Mouse (Mus musculus) forebrain, embryonic 16.5 days (tissue): ENCODE data around the gene B4galt1. TPM values are rescaled to one million over a fixed set of nuclear protein-coding genes. Genes with fewer than 3 reads are reported as not detected.

ENCODE experiments used
- ATAC-seq: fragments of 200-750 bp; cut with Nextera tagmentation; 2 replicates; pipeline ENCODE4 v1.8.0; 2017; ENCODE audit warnings: mild to moderate bottlenecking, moderate library complexity
- H3K27ac ChIP-seq: fragments of 300-500 bp; sonication (generic); 2 replicates; pipeline ENCODE4 v1.5.1; 2014; ENCODE audit warnings: low read length, control low read depth
- H3K27me3 ChIP-seq: fragments of 300-500 bp; sonication (generic); replicated peaks from 2 replicates; pipeline ENCODE4 v1.6.1; 2014; ENCODE audit warnings: low read length; ENCODE audit not compliant: control insufficient read depth, insufficient read depth
- H3K36me3 ChIP-seq: fragments of 300-500 bp; sonication (generic); 2 replicates; pipeline ENCODE4 v1.6.1; 2014; ENCODE audit not compliant: control insufficient read depth, insufficient read depth
- H3K4me1 ChIP-seq: fragments of 300-500 bp; sonication (generic); replicated peaks from 2 replicates; pipeline ENCODE4 v1.6.1; 2014; ENCODE audit warnings: low read length; ENCODE audit not compliant: control insufficient read depth, insufficient read depth
- H3K4me2 ChIP-seq: fragments of 300-500 bp; sonication (generic); 2 replicates; pipeline ENCODE4 v1.6.1; 2014; ENCODE audit warnings: mild to moderate bottlenecking, low read length, control low read depth
- H3K4me3 ChIP-seq: fragments of 300-500 bp; sonication (generic); replicated peaks from 2 replicates; pipeline ENCODE4 v1.5.1; 2014; ENCODE audit warnings: mild to moderate bottlenecking, low read length, control low read depth
- H3K9ac ChIP-seq: fragments of 300-500 bp; sonication (generic); replicated peaks from 2 replicates; pipeline ENCODE4 v1.6.1; 2014; ENCODE audit warnings: low read depth, low read length, control low read depth
- H3K9me3 ChIP-seq: fragments of 300-500 bp; sonication (generic); 2 replicates; pipeline ENCODE4 v1.6.1; 2016; ENCODE audit warnings: low read length; ENCODE audit not compliant: control insufficient read depth
- WGBS: fragments of 180-500 bp; shearing (Covaris S2); extraction: QIAGEN DNeasy Blood & Tissue Kit; methylation state at CpG from one replicate; pipeline ENCODE4 v1.1.7; 2014; 5-methylcytosine and 5-hydroxymethylcytosine counted together
- polyA plus RNA-seq: library from polyadenylated mRNA; unstranded; fragments of >200 nt; fragmentation: Nextera tagmentation; extraction: Ambion mirVana; gene quantifications from 2 replicates; pipeline ENCODE4 v1.2.1, GENCODE M21; 2015

B4galt1 gene
- polyA plus RNA-seq, 1 experiment from 2014 or later: 6.9 TPM

- no peaks in the 10 kb centered on the region for H3K9me3 ChIP-seq
- no peaks in the 10 kb centered on the region for H3K36me3 ChIP-seq
- no peak overlapping the region for H3K4me2 ChIP-seq
- ATAC-seq: no peak
- WGBS: 87% methylated on average over 6 of the region's 6 CpGs
- no peaks in the 10 kb centered on the region for H3K4me1 ChIP-seq
- no peak overlapping the region for H3K27ac ChIP-seq
- no peak overlapping the region for H3K4me3 ChIP-seq
- no peaks in the 10 kb centered on the region for H3K27me3 ChIP-seq
- no peak overlapping the region for H3K9ac ChIP-seq
These were observed 35.4 kb downstream of the B4galt1 start for GRCm38 (mm10) chr4:40818421-40818820.

DNA sequence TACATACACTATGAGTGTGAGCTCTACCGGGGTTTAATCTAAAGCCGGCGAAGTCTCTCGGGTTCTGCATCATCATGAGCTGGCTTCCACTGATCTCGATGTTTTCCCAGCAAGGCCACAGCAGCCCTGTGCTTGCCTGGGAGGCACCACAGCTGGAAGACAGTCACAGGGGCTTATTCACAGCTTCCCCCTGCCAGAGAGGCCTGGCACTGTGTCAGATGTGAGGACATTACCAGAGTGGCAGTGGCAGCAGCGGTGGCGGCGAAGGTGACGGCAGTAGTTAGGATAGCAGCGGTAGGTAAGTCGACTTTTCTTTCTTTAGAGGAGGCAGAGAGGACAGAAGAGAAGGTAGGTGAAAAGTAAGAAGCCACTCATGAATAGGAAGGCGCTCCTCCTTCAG is 35.9 kb downstream of the B4galt1 start:
- Histone ChIP-seq H3K27me3 (no peaks in the 10 kb centered on the region), H3K4me2 (no peak overlapping the region), H3K27ac (no peak overlapping the region), H3K4me3 (no peak overlapping the region), H3K4me1 (no peaks in the 10 kb centered on the region), H3K36me3 (no peaks in the 10 kb centered on the region), H3K9ac (no peak overlapping the region), H3K9me3 (no peaks in the 10 kb centered on the region)
- 96% methylated on average over 12 of the region's 12 CpGs for WGBS
- ATAC-seq: no peak

DNA sequence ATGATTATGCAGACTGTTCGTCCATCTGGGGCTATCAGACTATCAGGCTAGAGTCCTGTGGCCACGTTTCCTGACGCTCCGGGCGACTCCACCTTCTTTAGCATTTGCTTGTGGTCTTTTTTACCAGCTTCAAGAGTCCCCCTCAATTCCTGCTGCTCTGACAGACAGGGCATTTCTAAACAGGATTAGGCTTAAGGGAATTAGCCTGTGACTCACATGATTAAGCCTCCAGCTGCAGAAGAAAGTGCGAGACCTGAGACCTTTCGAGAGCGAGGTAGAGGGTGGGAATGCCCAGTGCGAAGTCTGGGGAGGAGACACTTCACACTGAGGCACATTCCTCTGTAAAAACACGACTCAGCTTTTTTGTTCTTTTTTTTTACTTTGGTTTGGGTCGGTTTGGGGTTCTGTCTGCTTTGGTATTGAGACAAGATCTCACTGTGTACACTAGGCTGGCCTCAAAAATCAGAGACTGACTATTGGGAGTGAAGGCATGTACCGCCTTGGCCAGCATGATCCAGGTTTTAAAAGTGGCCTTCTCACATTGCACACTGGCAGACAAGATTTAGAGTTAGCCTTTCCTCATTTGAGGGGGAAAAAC is 37.9 kb downstream of the B4galt1 start:
- ATAC-seq: no peak
- Histone ChIP-seq H3K9ac (no peak overlapping the region), H3K27me3 (no peaks in the 10 kb centered on the region), H3K4me1 (no peaks in the 10 kb centered on the region), H3K4me2 (no peak overlapping the region), H3K4me3 (no peak overlapping the region), H3K9me3 (no peaks in the 10 kb centered on the region), H3K27ac (no peak overlapping the region), H3K36me3 (no peaks in the 10 kb centered on the region)
- WGBS: 18% methylated on average over 12 of the region's 12 CpGs

DNA sequence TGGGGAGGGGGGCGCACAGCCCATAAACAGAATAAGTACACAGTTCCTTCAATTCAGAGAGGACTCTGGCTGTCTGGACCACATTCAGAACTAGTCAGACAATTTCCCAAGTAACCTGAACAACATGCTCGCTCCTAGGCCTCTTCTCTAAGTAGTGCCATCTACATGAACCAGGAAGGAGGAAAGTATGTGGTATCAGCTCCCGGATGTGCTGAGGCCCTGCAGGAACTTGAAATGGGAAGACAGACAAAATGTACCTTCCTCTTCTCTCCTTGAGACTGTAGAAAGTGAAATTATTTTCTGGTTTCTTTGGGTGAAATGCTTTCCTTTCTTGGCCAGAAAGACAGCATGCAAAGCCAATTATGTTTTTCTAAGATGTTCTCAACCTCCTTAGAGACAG is 38.7 kb downstream of the B4galt1 start:
- Histone ChIP-seq H3K27me3 (no peaks in the 10 kb centered on the region), H3K9me3 (no peaks in the 10 kb centered on the region), H3K4me2 (no peak overlapping the region), H3K9ac (no peak overlapping the region), H3K27ac (no peak overlapping the region), H3K4me1 (no peaks in the 10 kb centered on the region), H3K4me3 (no peak overlapping the region), H3K36me3 (no peaks in the 10 kb centered on the region)
- 84% methylated on average over 3 of the region's 3 CpGs for WGBS
- ATAC-seq: no peak

GRCm38 (mm10) chr4:40814359-40814758 is 39.4 kb downstream of the B4galt1 start:
- Histone ChIP-seq H3K4me1 (no peaks in the 10 kb centered on the region), H3K4me2 (no peak overlapping the region), H3K9me3 (no peaks in the 10 kb centered on the region), H3K27ac (no peak overlapping the region), H3K4me3 (no peak overlapping the region), H3K27me3 (no peaks in the 10 kb centered on the region), H3K9ac (no peak overlapping the region), H3K36me3 (no peaks in the 10 kb centered on the region)
- no peak for ATAC-seq
- WGBS: 92% methylated on average over 6 of the region's 6 CpGs

DNA sequence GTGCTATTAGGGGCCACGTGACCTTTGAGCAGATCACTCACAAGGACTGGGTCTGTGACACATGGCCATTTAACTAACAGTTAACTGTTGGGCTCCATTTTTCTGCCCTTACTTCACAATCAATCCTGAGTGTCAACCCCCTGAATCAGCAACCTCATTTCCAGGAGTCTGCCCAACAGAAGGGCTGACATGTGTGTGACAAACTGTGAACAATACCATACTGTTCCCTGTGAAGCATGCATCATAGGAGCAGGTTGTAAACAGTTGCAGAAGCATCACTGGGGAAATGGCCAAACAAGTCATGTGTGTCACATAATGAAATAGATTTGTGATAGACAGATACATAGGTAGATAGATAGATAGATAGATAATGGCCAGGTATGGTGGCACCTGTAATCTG is 40.9 kb downstream of the B4galt1 start:
- Histone ChIP-seq H3K27me3 (no peaks in the 10 kb centered on the region), H3K9me3 (no peaks in the 10 kb centered on the region), H3K9ac (no peak overlapping the region), H3K4me2 (no peak overlapping the region), H3K36me3 (no peaks in the 10 kb centered on the region), H3K27ac (no peak overlapping the region), H3K4me3 (no peak overlapping the region), H3K4me1 (no peaks in the 10 kb centered on the region)
- no peak for ATAC-seq
- 93% methylated on average over 1 of the region's 1 CpGs for WGBS

GRCm38 (mm10) chr4:40810481-40810880 is 43.3 kb downstream of the B4galt1 start:
- WGBS: 90% methylated on average over 5 of the region's 5 CpGs
- Histone ChIP-seq H3K9me3 (no peaks in the 10 kb centered on the region), H3K4me3 (no peak overlapping the region), H3K4me1 (no peaks in the 10 kb centered on the region), H3K27me3 (no peaks in the 10 kb centered on the region), H3K4me2 (no peak overlapping the region), H3K9ac (no peak overlapping the region), H3K27ac (no peak overlapping the region), H3K36me3 (no peaks in the 10 kb centered on the region)
- ATAC-seq: no peak

GRCm38 (mm10) chr4:40807382-40807781 is 46.4 kb downstream of the B4galt1 start:
- Histone ChIP-seq H3K9ac (no peak overlapping the region), H3K27ac (no peak overlapping the region), H3K36me3 (no peaks in the 10 kb centered on the region), H3K4me2 (no peak overlapping the region), H3K4me3 (no peak overlapping the region), H3K4me1 (no peaks in the 10 kb centered on the region), H3K9me3 (no peaks in the 10 kb centered on the region), H3K27me3 (no peaks in the 10 kb centered on the region)
- WGBS: 95% methylated on average over 4 of the region's 4 CpGs
- no peak for ATAC-seq

- Histone ChIP-seq H3K4me1 (no peaks in the 10 kb centered on the region), H3K27me3 (no peaks in the 10 kb centered on the region), H3K4me3 (no peak overlapping the region), H3K9ac (no peak overlapping the region), H3K4me2 (no peak overlapping the region), H3K27ac (no peak overlapping the region), H3K36me3 (no peaks in the 10 kb centered on the region), H3K9me3 (no peaks in the 10 kb centered on the region)
- 82% methylated on average over 8 of the region's 8 CpGs for WGBS
- ATAC-seq: no peak
These were observed 48.4 kb downstream of the B4galt1 start for GRCm38 (mm10) chr4:40805401-40805800.

- H3K9me3 ChIP-seq: no peaks in the 10 kb centered on the region
- H3K4me3 ChIP-seq: no peak overlapping the region
- H3K4me2 ChIP-seq: no peak overlapping the region
- H3K36me3 ChIP-seq: no peaks in the 10 kb centered on the region
- no peaks in the 10 kb centered on the region for H3K4me1 ChIP-seq
- ATAC-seq: no peak
- H3K27me3 ChIP-seq: no peaks in the 10 kb centered on the region
- no peak overlapping the region for H3K27ac ChIP-seq
- WGBS: 89% methylated on average over 3 of the region's 3 CpGs
- no peak overlapping the region for H3K9ac ChIP-seq
These were observed 51.0 kb downstream of the B4galt1 start for GRCm38 (mm10) chr4:40802787-40803186.
